Mouse (Mus musculus): ENCODE measurements at regions not wholly inside any gene's neighbourhood (a gene's known extent, or its start where the extent isn't known, plus 50 kb on each side); places are given as distances from the start of the nearest gene placed in this dataset.
"Not testable (repeated sequence)": the region's sequence is repeated elsewhere in the genome, so short reads cannot be mapped to it uniquely, and the experiment has no call there.

- no peaks in the 10 kb centered on the region for H3K9me3 ChIP-seq (ENCODE audit: control insufficient read depth, low read length)
- H3K4me1 ChIP-seq (ENCODE audit: control insufficient read depth, insufficient read depth, low read length) = no peaks in the 10 kb centered on the region; the same call in 1 of the 2 replicates
- H3K27me3 ChIP-seq (replicated peaks; ENCODE audit: control insufficient read depth, insufficient read depth, low read length) = no peaks in the 10 kb centered on the region
- 73% methylated on average over 4 of the region's 4 CpGs for WGBS
- H3K9ac ChIP-seq (ENCODE audit: low read depth, low read length) = no peak overlapping the region
- no peak overlapping the region for H3K4me3 ChIP-seq (ENCODE audit: low read depth, low read length)
- no peak overlapping the region for H3K27ac ChIP-seq (replicated peaks; ENCODE audit: low read depth, low read length)
- H3K36me3 ChIP-seq (ENCODE audit: control insufficient read depth, insufficient read depth, low read length) = no peaks in the 10 kb centered on the region
- no peak for DNase-seq (ENCODE audit: low spot score)
- no peak overlapping the region for H3K4me2 ChIP-seq (ENCODE audit: low read depth, low read length)
- ATAC-seq (ENCODE audit: low read depth) = no peak
These were observed 106.9 kb upstream of the Eif4g2 start for GRCm38 (mm10) chr7:111189731-111190130.

- ATAC-seq (ENCODE audit: low read depth) (no peak), DNase-seq (ENCODE audit: low spot score) (no peak)
- no peak overlapping the region for H3K4me2 ChIP-seq (ENCODE audit: low read depth, low read length)
- no peak overlapping the region for H3K9ac ChIP-seq (ENCODE audit: low read depth, low read length)
- peaks cover 3% of the 10 kb centered on the region; the same call in 1 of the 2 replicates for H3K4me1 ChIP-seq (ENCODE audit: control insufficient read depth, insufficient read depth, low read length)
- H3K36me3 ChIP-seq (ENCODE audit: control insufficient read depth, insufficient read depth, low read length) = no peaks in the 10 kb centered on the region
- no peak overlapping the region for H3K27ac ChIP-seq (replicated peaks; ENCODE audit: low read depth, low read length)
- 77% methylated on average over 7 of the region's 7 CpGs for WGBS
- no peak overlapping the region for H3K4me3 ChIP-seq (ENCODE audit: low read depth, low read length)
- H3K9me3 ChIP-seq (ENCODE audit: control insufficient read depth, low read length) = no peaks in the 10 kb centered on the region
- no peaks in the 10 kb centered on the region for H3K27me3 ChIP-seq (replicated peaks; ENCODE audit: control insufficient read depth, insufficient read depth, low read length)
These were observed 103.1 kb upstream of the Eif4g2 start for GRCm38 (mm10) chr7:111185954-111186353.

DNA sequence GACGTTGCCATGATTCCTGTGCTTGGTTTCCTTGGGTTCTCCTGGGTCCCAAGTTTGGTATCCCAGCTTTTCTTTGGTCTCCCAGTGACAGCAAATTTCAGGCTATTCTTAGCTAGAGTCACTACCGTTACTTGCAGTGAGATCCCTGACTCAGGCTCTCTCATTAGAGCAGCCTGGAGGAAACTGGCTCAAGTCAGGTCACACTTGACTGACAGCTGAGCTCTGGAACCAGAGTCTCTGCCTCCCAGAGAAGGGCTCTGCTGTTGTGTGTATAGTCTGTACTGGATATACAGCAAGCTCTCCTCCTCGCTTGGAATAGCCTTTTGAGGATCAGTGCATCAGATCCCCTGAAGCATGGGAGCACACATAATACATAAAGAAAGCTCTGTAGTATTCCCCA lies 100.7 kb upstream of the Eif4g2 start:
- Histone ChIP-seq H3K4me3 (ENCODE audit: low read depth, low read length) (no peak overlapping the region), H3K27ac (replicated peaks; ENCODE audit: low read depth, low read length) (no peak overlapping the region), H3K36me3 (ENCODE audit: control insufficient read depth, insufficient read depth, low read length) (no peaks in the 10 kb centered on the region), H3K4me1 (ENCODE audit: control insufficient read depth, insufficient read depth, low read length) (peaks cover 11% of the 10 kb centered on the region; the same call in 1 of the 2 replicates), H3K4me2 (ENCODE audit: low read depth, low read length) (no peak overlapping the region), H3K9ac (ENCODE audit: low read depth, low read length) (no peak overlapping the region), H3K9me3 (ENCODE audit: control insufficient read depth, low read length) (no peaks in the 10 kb centered on the region), H3K27me3 (replicated peaks; ENCODE audit: control insufficient read depth, insufficient read depth, low read length) (no peaks in the 10 kb centered on the region)
- ATAC-seq (ENCODE audit: low read depth) (no peak), DNase-seq (ENCODE audit: low spot score) (no peak)
- WGBS = 52% methylated on average over 3 of the region's 3 CpGs

DNA sequence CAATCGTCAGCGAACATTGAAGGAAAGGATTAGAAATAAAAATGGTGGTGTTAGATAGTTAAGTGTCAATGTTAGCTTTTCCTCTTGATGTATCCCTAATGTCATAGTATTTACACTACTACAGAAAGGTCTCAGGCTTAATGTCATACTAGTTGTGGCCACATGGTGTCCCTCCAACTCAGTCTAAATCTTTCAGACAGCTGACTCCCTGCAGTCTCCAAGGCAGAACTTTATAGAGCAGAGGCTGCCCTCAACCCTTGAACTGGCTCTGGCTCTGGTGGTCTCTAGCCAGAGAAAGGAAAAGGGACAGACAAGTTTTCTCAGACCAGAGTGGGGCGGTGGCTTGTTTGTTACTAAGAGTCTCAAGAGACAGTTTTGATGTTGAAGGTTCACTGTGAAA lies 99.5 kb upstream of the Eif4g2 start:
- no peak overlapping the region for H3K4me3 ChIP-seq (ENCODE audit: low read depth, low read length)
- peak; percentile 72 for DNase-seq (ENCODE audit: low spot score)
- no peaks in the 10 kb centered on the region for H3K36me3 ChIP-seq (ENCODE audit: control insufficient read depth, insufficient read depth, low read length)
- WGBS = 67% methylated on average over 3 of the region's 3 CpGs
- H3K9ac ChIP-seq (ENCODE audit: low read depth, low read length) = no peak overlapping the region
- ATAC-seq (ENCODE audit: low read depth) = peak; percentile 50; the same call in 1 of the 2 replicates
- no peak overlapping the region for H3K27ac ChIP-seq (replicated peaks; ENCODE audit: low read depth, low read length)
- H3K4me2 ChIP-seq (ENCODE audit: low read depth, low read length) = no peak overlapping the region
- no peaks in the 10 kb centered on the region for H3K27me3 ChIP-seq (replicated peaks; ENCODE audit: control insufficient read depth, insufficient read depth, low read length)
- no peaks in the 10 kb centered on the region for H3K9me3 ChIP-seq (ENCODE audit: control insufficient read depth, low read length)
- peaks cover 11% of the 10 kb centered on the region; the same call in 1 of the 2 replicates for H3K4me1 ChIP-seq (ENCODE audit: control insufficient read depth, insufficient read depth, low read length)

DNA sequence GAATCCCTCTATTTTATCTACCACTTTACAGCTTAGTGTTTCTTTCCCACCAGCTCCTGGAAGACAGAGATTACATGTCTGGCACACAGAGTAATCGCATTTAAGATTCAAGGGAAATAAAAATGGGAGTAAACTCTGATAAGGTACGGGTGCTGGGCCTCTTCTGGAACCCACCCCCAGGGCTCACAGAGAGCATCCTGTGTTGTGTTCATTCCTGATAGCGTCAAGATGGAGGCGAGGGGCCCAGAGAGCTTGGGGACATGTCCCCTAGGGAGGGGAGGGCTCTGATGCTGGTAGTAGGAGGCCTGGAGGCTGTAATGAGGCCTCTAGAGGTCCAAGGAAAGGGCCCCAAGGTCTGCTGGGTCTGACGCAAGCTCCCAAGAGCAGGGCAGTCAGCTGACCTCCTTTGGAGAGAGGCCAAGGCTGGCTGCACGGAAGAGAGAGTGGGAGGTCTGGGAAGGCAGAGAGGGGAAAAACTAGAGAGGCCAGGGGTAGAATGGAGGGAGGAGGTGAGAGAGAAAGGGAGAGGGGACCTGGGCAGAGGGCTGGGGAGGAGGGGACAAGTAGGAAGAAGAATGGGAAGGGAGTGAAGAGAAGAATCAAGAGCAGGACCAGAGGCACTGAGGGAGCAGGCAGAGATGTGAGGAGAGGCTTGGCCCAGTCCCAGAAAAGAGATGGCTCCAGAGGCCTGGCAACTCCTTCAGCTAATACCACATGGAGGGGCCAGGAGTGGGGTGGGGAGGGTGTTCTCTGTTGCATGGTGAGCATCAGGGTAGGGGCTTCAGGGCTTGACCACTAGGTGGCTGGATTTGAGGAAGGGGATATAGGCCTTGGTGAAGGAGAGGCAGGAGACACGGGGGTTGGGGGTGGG lies 96.8 kb upstream of the Eif4g2 start:
- ATAC-seq (ENCODE audit: low read depth) = peak; percentile 67
- H3K36me3 ChIP-seq (ENCODE audit: control insufficient read depth, insufficient read depth, low read length) = no peaks in the 10 kb centered on the region
- peak; percentile 78 for DNase-seq (ENCODE audit: low spot score)
- no peak overlapping the region for H3K4me2 ChIP-seq (ENCODE audit: low read depth, low read length)
- H3K9me3 ChIP-seq (ENCODE audit: control insufficient read depth, low read length) = no peaks in the 10 kb centered on the region
- no peak overlapping the region; the same call in 1 of the 2 replicates for H3K27ac ChIP-seq (replicated peaks; ENCODE audit: low read depth, low read length)
- H3K4me1 ChIP-seq (ENCODE audit: control insufficient read depth, insufficient read depth, low read length) = peaks cover 11% of the 10 kb centered on the region; the same call in 1 of the 2 replicates
- 50% methylated on average over 7 of the region's 7 CpGs for WGBS
- no peak overlapping the region for H3K9ac ChIP-seq (ENCODE audit: low read depth, low read length)
- no peak overlapping the region for H3K4me3 ChIP-seq (ENCODE audit: low read depth, low read length)
- no peaks in the 10 kb centered on the region for H3K27me3 ChIP-seq (replicated peaks; ENCODE audit: control insufficient read depth, insufficient read depth, low read length)

GRCm38 (mm10) chr7:111174393-111175124 lies 91.7 kb upstream of the Eif4g2 start:
- no peak overlapping the region for H3K4me3 ChIP-seq (ENCODE audit: low read depth, low read length)
- no peak overlapping the region for H3K27ac ChIP-seq (replicated peaks; ENCODE audit: low read depth, low read length)
- peaks cover 3% of the 10 kb centered on the region; the same call in 1 of the 2 replicates for H3K4me1 ChIP-seq (ENCODE audit: control insufficient read depth, insufficient read depth, low read length)
- WGBS = 79% methylated on average over 9 of the region's 9 CpGs
- ATAC-seq (ENCODE audit: low read depth) = peak; percentile 55; the same call in 1 of the 2 replicates
- H3K9me3 ChIP-seq (ENCODE audit: control insufficient read depth, low read length) = no peaks in the 10 kb centered on the region
- no peaks in the 10 kb centered on the region for H3K27me3 ChIP-seq (replicated peaks; ENCODE audit: control insufficient read depth, insufficient read depth, low read length)
- H3K9ac ChIP-seq (ENCODE audit: low read depth, low read length) = no peak overlapping the region
- DNase-seq (ENCODE audit: low spot score) = no peak
- no peak overlapping the region for H3K4me2 ChIP-seq (ENCODE audit: low read depth, low read length)
- H3K36me3 ChIP-seq (ENCODE audit: control insufficient read depth, insufficient read depth, low read length) = no peaks in the 10 kb centered on the region

- WGBS = 89% methylated on average over 2 of the region's 2 CpGs
These were observed 89.2 kb upstream of the Eif4g2 start for GRCm38 (mm10) chr7:111172061-111172460.

GRCm38 (mm10) chr7:111168546-111169233 lies 85.9 kb upstream of the Eif4g2 start:
- not testable (repeated sequence) for H3K4me2 ChIP-seq (ENCODE audit: low read depth, low read length); H3K9me3 ChIP-seq (ENCODE audit: control insufficient read depth, low read length); H3K9ac ChIP-seq (ENCODE audit: low read depth, low read length); H3K4me3 ChIP-seq (ENCODE audit: low read depth, low read length); ATAC-seq (ENCODE audit: low read depth); DNase-seq (ENCODE audit: low spot score); H3K27me3 ChIP-seq (replicated peaks; ENCODE audit: control insufficient read depth, insufficient read depth, low read length); H3K4me1 ChIP-seq (ENCODE audit: control insufficient read depth, insufficient read depth, low read length); H3K36me3 ChIP-seq (ENCODE audit: control insufficient read depth, insufficient read depth, low read length); H3K27ac ChIP-seq (replicated peaks; ENCODE audit: low read depth, low read length)
- WGBS = 91% methylated on average over 3 of the region's 3 CpGs

More at GRCm38 (mm10) chr7:111172061-111172460, 89.2 kb upstream of the Eif4g2 start:
- H3K27ac ChIP-seq (replicated peaks; ENCODE audit: low read depth, low read length) = no peak overlapping the region
- H3K27me3 ChIP-seq (replicated peaks; ENCODE audit: control insufficient read depth, insufficient read depth, low read length) = no peaks in the 10 kb centered on the region
- H3K4me1 ChIP-seq (ENCODE audit: control insufficient read depth, insufficient read depth, low read length) = no peaks in the 10 kb centered on the region
- no peak for ATAC-seq (ENCODE audit: low read depth)
- no peak for DNase-seq (ENCODE audit: low spot score)
- H3K9me3 ChIP-seq (ENCODE audit: control insufficient read depth, low read length) = no peaks in the 10 kb centered on the region
- H3K9ac ChIP-seq (ENCODE audit: low read depth, low read length) = no peak overlapping the region
- H3K4me2 ChIP-seq (ENCODE audit: low read depth, low read length) = no peak overlapping the region
- no peak overlapping the region for H3K4me3 ChIP-seq (ENCODE audit: low read depth, low read length)
- no peaks in the 10 kb centered on the region for H3K36me3 ChIP-seq (ENCODE audit: control insufficient read depth, insufficient read depth, low read length)

All from embryonic facial prominence, embryonic 14.5 days (tissue).